Mouse (Mus musculus) liver, embryonic 14.5 days (tissue): ENCODE measurements around the gene Clcn6.

Source experiments
- CTCF ChIP-seq: IDR thresholded peaks from 2 replicates; pipeline ENCODE4 v1.5.1; 2016; ENCODE audit warnings: antibody characterized with exemption, low read depth, control low read depth
- EP300 ChIP-seq: IDR thresholded peaks from 2 replicates; pipeline ENCODE4 v1.6.1; 2016; ENCODE audit warnings: antibody characterized with exemption, low read depth

- TF ChIP-seq CTCF = no peak
- no peak for TF ChIP-seq EP300
These were observed 1.6 kb upstream of the Clcn6 start for GRCm38 (mm10) chr4:148040029-148040830.
